Mouse (Mus musculus) monocyte, adult 59 days (primary cell): Measurements from ENCODE around the gene Plpp1. TPM values are rescaled to one million over a fixed set of nuclear protein-coding genes. Genes with fewer than 3 reads are reported as not detected.

Experiments used
- total RNA-seq, 2 experiments: library from RNA; stranded (reverse); gene quantifications; one replicate each; pipeline ENCODE4 v1.2.4; 2023

The Plpp1 gene
- total RNA-seq: 1 to 10 TPM; 9.4 TPM

DNA sequence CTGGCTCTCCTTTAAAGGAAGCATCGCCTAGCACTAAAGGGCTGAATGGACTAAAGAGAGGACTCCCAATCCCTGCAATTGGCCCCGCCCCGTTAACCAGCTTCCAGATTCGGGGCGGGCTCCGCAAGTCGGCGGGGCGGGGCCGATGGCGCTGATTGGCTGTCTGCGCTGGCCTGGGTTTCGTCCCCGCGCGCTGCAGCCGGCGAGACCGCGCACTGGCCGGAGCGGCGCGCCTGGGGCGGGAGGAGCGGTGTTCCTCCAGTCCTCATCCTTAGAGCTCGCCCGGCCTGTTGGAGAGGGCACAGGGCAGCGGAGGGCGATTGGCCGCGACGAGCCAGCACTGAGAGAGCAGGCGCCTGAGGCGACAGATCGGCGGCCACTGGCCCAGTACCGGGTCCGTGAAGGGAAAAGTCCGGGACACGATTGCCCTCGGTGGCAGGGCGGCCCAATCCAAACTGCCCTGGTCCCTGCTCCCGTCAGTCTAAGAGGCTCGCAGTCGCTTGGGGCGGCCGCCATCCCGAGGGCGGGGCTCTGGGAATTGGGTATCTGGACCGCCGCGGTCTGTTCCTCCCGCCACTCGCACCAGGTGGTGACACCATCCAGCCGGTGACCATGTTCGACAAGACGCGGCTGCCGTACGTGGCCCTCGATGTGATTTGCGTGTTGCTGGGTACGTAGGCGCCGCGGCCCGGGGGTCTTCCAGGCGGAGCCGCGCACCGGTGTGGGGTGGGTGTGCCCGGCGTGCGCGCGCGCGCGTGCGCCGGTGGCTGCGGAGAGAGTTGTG is at the start of gene Plpp1:
TSS of gene Plpp1 (plus strand) at position 196 of the 784 bp plus-strand sequence.

Other genes with a start within 250 kb of the Plpp1 start
- 1 to 10 TPM; 6.6 to 8.0 TPM for gene Il31ra, start 206.4 kb upstream of the Plpp1 start, total RNA-seq
- not detected for gene Ddx4, start 148.3 kb upstream of the Plpp1 start, total RNA-seq
- 10 to 100 TPM; 70.7 to 70.9 TPM for gene Slc38a9, start 140.0 kb upstream of the Plpp1 start, total RNA-seq
- 10 to 100 TPM; 36.4 to 47.3 TPM for gene Mtrex, start 126.6 kb downstream of the Plpp1 start, total RNA-seq
- 10 to 100 TPM; 12.3 to 13.6 TPM for gene Dhx29, start 126.7 kb downstream of the Plpp1 start, total RNA-seq
- gene Ccno, start 187.0 kb downstream of the Plpp1 start, total RNA-seq: 1 to 10 TPM in 1 of 2 experiments, under 1 TPM in 1; 0.27 to 1.0 TPM
- not detected for gene Mcidas, start 193.1 kb downstream of the Plpp1 start, total RNA-seq
- gene Cdc20b, start 234.3 kb downstream of the Plpp1 start, total RNA-seq: not detected
- gene Gpx8, start 245.6 kb downstream of the Plpp1 start, total RNA-seq: not detected